Mouse (Mus musculus): ENCODE data around the gene Ddx27. TPM values are rescaled to one million over a fixed set of nuclear protein-coding genes. Genes with fewer than 3 reads are reported as not detected.
A peak's percentile ranks its signal among the peaks of the same experiment; 100 is the strongest.

The Ddx27 gene
- polyA plus RNA-seq, 1 experiment from 2014 or later = 40.3 TPM

DNA sequence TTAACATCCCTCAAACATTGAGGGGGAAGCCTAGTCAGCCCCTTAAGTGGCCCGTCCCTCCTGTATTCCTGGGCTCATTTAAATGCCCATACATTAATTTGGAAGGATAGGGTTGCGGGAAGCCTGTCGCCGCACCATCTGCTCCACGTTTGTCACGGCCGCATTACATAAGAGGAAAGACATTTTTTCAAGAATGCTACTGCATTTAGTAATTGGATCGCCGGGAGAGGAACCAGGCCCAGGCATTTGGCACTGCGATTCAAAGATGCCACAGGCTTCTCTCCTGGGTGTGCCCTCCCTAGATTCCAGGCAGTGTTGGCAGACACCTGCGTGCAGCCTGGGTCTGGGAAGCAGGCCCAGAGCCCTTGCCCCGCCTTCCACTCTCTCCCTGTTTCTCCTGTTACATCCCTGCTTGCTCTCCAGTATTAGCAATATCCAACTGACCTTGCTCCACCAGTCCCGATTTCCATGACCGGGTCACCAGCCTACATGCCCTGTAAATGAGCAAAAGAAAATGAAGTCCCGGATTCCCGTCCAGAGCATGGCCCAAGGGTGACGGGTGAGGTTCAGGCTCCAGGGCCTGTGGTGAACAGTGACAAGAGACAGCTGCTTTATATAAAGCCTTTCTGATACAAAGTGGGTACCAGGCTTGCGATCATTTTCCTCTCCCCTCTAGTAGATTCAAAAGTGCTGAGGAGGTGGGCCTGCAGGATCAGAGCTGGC is 64.7 kb downstream of the Ddx27 start:
- 40% methylated on average over 18 of the region's 18 CpGs for WGBS
- Histone ChIP-seq H3K4me2 (replicated peaks) (no peak overlapping the region), H3K4me1 (replicated peaks) (peaks cover 30% of the 10 kb centered on the region), H3K9me3 (no peaks in the 10 kb centered on the region), H3K36me3 (no peaks in the 10 kb centered on the region), H3K4me3 (replicated peaks) (no peak overlapping the region), H3K27ac (peak overlapping the region; percentile 35), H3K27me3 (no peaks in the 10 kb centered on the region), H3K9ac (replicated peaks) (peak overlapping the region; percentile 11; the same call in 1 of the 2 replicates)
- ATAC-seq = peak; percentile 66

DNA sequence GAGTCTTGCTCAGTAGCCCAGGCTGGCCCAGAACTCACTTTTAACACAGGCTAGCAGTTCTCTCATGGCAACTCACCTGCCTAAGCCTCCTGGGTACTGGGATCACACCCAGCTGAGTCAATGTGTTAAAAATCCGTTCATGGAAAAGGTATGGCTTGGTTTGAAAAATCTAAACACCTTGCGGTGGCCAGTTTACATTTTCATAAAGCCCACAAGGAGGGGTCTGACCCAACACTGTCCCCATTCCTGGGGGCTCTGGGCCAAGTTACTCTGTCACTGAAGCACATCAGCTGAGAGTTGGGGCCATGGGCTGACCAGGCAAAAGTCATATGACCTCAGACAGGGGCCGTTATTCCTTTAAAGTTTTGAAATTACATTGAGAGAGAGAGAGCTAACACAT is 65.4 kb downstream of the Ddx27 start:
- Histone ChIP-seq H3K4me3 (replicated peaks) (no peak overlapping the region), H3K4me1 (replicated peaks) (peaks cover 30% of the 10 kb centered on the region), H3K27me3 (no peaks in the 10 kb centered on the region), H3K36me3 (no peaks in the 10 kb centered on the region), H3K9me3 (no peaks in the 10 kb centered on the region), H3K4me2 (replicated peaks) (no peak overlapping the region), H3K27ac (0 out of 2 replicates have a peak overlapping the region, but pooled peaks have one; percentile 35), H3K9ac (replicated peaks) (no peak overlapping the region)
- WGBS = 78% methylated on average over 3 of the region's 3 CpGs
- no peak for ATAC-seq

DNA sequence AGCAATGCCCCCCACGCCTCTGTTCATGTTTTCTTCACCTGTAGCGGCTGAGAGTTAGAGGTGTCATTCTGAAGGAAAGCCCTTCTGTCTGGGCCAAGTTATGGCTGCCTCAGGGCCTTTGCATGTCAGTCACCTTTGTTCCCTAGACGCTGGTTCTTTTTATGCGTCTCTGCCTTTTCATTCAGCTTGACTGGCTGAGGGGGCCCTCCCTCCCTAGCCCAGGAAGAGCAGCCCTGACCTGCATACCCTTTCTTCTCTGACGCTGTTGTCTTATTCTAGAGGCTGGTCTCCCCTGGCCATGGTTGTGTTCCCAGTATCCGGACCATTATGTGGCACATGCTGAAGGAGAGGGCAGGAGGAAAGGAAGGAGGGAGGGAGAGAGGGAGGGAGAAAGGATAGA is 66.1 kb downstream of the Ddx27 start:
- no peak overlapping the region for H3K27ac ChIP-seq
- no peaks in the 10 kb centered on the region for H3K27me3 ChIP-seq
- H3K4me3 ChIP-seq (replicated peaks) = no peak overlapping the region
- H3K4me2 ChIP-seq (replicated peaks) = no peak overlapping the region
- H3K36me3 ChIP-seq = no peaks in the 10 kb centered on the region
- ATAC-seq = no peak
- WGBS = 58% methylated on average over 6 of the region's 6 CpGs
- peaks cover 30% of the 10 kb centered on the region for H3K4me1 ChIP-seq (replicated peaks)
- H3K9ac ChIP-seq (replicated peaks) = no peak overlapping the region
- no peaks in the 10 kb centered on the region for H3K9me3 ChIP-seq

DNA sequence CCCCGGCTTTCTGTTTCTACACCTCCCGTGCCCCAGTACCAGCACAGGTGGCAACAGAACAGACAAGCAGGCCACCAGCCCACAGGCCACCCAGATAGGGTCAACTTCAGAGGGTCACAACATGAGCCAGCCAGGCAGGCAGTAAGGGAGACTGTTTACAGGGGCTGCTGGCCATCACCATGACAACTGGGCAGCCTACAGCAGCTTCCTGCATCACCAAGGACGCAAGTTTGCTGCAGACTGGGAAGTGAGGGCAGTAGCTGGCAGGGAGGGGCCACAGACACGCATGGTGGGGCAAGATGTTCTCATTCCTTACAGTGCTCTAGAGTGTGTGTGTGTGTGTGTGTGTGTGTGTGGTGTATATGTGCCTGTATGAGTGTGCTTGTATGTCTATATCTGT is 66.6 kb downstream of the Ddx27 start:
- no peak overlapping the region for H3K27ac ChIP-seq
- H3K9ac ChIP-seq (replicated peaks) = 0 out of 2 replicates have a peak overlapping the region, but pooled peaks have one; percentile 11
- H3K36me3 ChIP-seq = no peaks in the 10 kb centered on the region
- H3K4me3 ChIP-seq (replicated peaks) = no peak overlapping the region
- 21% methylated on average over 4 of the region's 4 CpGs for WGBS
- H3K4me2 ChIP-seq (replicated peaks) = no peak overlapping the region
- peak; percentile 72 for ATAC-seq
- H3K27me3 ChIP-seq = no peaks in the 10 kb centered on the region
- no peaks in the 10 kb centered on the region for H3K9me3 ChIP-seq
- peaks cover 30% of the 10 kb centered on the region for H3K4me1 ChIP-seq (replicated peaks)

Other genes with a start within 250 kb of the Ddx27 start
- gene Trp53rkb, start 222.7 kb upstream of the Ddx27 start, polyA plus RNA-seq (2015; fragmentation: Nextera tagmentation; extraction: Ambion mirVana) = 10.8 and 11.1 TPM in 2 replicates
- gene Arfgef2, start 209.6 kb upstream of the Ddx27 start, polyA plus RNA-seq (2015; fragmentation: Nextera tagmentation; extraction: Ambion mirVana) = 3.2 and 3.4 TPM in 2 replicates
- 113 and 116 TPM in 2 replicates for gene Cse1l, start 109.2 kb upstream of the Ddx27 start, polyA plus RNA-seq (2015; fragmentation: Nextera tagmentation; extraction: Ambion mirVana)
- gene Stau1, start 18.9 kb upstream of the Ddx27 start, polyA plus RNA-seq (2015; fragmentation: Nextera tagmentation; extraction: Ambion mirVana) = 119 and 121 TPM in 2 replicates
- 6.0 and 7.8 TPM in 2 replicates for gene Znfx1, start 47.8 kb downstream of the Ddx27 start, polyA plus RNA-seq (2015; fragmentation: Nextera tagmentation; extraction: Ambion mirVana)
- 2.1 and 2.3 TPM in 2 replicates for gene Kcnb1, start 175.0 kb downstream of the Ddx27 start, polyA plus RNA-seq (2015; fragmentation: Nextera tagmentation; extraction: Ambion mirVana)
- 4.0 and 4.5 TPM in 2 replicates for gene Ptgis, start 225.4 kb downstream of the Ddx27 start, polyA plus RNA-seq (2015; fragmentation: Nextera tagmentation; extraction: Ambion mirVana)

Data from midbrain, embryonic 13.5 days (tissue).